Mouse (Mus musculus) cortical plate, adult 2 months (tissue): ENCODE results near the gene Nprl3.

ENCODE experiments used
- CTCF ChIP-seq: fragments of 200-500 bp; IDR thresholded peaks from 2 replicates; pipeline ENCODE4 v1.5.1; 2011; ENCODE audit warnings: mild to moderate bottlenecking, control low read depth, low read length; ENCODE audit not compliant: insufficient read depth; ENCODE audit errors: extremely low read depth
- POLR2A ChIP-seq: fragments of 200-500 bp; IDR thresholded peaks from 2 replicates; pipeline ENCODE4 v1.6.1; 2011; ENCODE audit warnings: mild to moderate bottlenecking, low read length, control low read depth; ENCODE audit not compliant: insufficient read depth; ENCODE audit errors: extremely low read depth

DNA sequence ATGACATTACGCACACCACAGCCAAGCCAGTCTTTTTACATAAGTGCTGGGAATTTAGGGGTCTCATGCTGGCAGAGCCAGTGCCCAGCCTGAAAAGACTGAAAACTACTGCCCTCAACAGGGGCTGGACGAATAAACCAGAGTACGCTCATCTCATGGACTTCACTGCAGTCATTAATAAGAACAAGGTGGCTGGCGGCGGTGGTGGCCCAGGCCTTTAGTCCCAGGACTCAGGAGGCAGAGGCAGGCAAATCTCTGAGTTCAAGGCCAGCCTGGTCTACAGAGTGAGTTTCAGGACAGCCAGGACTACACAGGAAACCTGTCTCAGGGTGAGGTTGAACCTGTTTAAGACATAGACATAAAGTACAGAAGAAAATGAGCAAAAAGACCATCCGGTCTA is 1.3 kb downstream of the Nprl3 start:
- no peak for TF ChIP-seq CTCF
- TF ChIP-seq POLR2A, result no peak
